Mouse (Mus musculus): Measurements from ENCODE around the gene Sspo.

Gene Sspo

DNA sequence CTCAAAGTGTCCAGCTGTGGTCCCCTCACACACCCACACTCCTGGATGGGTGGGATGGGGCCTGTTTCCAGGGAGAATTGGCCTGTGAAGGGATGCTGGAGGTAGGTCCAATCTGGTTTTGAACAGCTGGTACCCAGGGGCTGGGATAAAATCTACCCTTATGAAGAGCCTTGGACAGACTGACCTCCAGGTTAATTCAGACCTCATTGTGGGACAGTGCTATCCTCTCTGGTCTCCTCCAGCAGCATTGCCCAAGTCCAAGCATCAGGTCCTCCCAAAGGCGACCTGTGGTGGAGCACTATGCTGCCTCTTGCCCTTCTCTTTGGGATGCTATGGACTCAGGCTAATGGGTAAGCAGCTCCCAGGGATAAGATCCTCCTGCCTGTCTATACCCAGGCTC lies at the start of gene Sspo:
Gene Sspo, plus strand, starts transcription at position 301 of the 400 bp plus-strand sequence.
- no peak for DNase-seq (ENCODE audit: low spot score)

DNA sequence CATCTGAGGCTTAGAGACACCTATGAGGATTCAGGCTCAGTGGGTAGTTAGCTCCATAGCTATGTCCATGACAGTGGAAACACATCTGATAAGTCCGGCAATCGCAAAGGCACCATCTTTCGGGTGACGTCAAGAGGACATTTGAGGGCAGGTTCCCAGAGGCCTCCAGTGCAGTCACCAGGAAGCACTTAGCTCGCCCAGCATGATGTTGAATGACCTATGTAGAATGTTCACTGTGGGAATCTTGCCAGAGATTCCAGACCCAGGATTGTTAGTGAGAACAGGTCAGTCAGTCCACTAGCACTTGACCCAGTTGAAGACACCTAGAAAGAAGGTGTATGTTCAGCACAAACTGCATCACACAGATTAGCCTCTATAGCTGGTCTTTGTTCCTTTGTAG lies 48.1 kb upstream of the Sspo start:
- DNase-seq (ENCODE audit: low spot score) = no peak

DNA sequence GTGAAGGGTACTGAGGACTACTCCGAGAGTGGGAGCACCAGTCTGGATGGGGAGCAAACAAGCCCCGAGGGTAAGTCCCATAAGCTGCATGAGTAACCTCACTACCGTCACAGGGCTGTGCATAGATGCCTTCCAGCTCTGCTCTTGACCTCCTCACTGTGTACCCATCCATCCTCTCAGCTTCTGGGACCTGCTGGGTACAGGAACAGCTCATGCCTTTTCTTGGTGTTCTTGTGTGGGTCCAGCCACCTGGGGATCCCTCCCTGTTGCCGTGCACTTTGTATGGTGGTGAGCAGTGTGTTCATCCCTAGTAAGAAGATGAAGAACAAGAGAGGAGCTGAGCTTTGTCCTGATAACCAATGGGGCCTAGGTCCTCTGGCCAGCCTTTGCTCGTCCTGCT lies 44.0 kb upstream of the Sspo start:
- no peak for DNase-seq (ENCODE audit: low spot score)

DNA sequence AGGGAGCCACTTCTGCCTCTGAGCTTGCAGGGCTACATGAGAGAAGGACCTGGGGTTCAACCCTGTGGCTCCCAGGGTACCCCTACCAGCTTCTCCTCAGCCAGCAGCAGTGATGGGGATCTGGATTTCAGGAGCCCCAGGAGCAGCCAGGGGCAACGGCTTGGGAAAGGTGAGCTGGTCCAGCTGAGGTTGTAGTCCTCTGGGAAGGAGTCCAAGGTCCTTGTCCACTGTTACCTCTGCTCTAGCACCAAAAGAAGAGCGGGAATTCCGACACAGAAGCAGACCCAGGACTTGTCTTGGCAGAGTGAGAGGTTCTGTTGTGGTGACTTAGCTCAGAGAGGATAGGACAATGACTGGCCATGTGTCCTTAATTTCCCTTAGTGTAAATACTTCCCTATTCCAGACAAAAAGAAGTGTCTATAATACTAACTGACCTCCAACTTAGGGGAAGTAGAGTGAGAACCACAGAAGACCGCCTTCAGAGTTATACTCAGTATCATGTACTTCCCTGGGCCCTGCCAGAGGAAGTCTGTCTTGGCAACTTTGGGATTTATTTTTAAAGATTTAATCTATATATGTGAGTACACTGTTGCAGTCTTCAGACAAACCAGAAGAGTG lies 38.2 kb upstream of the Sspo start:
- DNase-seq (ENCODE audit: low spot score) = no peak

DNA sequence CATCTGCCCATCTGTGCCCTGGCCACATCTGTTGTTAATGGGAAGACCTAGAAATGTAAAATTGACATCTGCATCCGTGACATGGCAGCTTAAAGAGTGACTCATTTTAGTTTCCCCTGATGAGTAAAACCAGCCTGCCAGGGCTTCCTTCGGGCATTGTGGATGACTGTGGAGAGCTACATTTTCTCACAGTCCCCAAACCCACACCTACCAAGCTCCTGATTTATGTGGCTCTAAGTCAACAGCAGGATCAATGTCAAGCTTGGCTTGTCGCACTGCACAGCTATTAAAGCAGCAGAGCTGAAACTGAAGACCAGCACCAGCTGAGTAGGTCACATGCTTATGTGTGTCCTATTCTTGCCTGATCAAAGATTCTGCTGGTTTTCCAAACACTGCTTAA lies 37.5 kb upstream of the Sspo start:
- DNase-seq (ENCODE audit: low spot score) = no peak

DNA sequence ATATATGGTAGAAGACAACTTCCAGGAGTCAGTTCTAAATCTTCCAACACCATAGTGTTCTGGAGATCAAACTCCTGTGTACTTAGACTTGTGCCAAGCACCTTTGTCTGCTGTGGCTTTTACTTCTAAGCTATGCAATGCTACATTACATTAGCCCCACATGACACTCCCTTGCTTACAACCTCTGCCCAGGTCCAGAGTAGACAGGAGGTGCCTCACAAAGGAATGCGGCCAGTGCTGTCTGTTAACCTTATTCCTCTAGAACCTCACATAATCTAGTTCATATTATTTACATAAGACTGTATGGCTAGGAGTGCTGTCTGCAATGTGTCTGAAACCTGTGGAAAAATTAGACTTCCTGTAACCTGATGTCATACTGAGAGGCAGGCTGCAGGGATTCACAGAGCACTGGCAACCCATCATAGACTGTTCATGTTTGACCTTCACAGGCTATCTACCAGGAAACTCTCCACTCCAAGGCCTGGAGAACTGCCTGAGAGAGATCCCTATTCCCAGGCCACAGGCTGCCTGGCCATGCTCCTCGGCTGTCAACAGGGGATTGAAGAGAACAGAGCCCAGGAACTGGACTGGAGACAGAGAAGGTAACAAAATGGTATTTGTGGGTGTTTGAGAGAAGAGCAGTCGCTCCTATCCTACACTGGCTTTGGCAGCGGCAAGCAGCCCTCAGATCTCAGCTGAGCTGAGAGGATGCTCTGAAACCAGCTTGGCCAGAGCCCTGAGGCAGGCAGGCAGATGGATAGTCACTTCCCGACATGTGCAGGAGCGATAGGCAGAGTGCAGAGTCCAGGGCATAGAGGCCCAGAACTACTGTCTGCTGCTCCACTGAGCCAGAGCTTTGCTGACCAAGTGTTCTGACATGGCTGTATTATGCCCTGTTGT lies 36.6 kb upstream of the Sspo start:
- DNase-seq (ENCODE audit: low spot score) = no peak

DNA sequence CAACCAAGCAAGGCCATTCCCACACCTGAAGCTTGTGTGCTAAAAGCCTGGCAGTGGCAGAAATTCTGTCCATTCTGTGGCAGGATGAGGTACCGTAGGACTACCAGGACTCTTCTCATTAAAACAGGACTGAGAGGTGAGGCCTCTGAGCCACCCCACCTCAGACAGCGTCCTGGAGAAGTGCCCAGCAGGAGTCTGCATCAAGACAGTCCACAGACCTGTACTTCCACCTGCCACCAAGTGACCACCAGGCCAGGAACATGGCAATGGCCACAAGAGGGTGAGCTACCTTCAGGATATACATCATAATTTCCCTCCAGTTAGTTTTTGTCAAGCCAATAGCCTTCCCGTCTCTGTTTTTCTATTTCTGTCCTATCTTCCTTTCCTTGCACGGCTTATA lies 35.9 kb upstream of the Sspo start:
- no peak for DNase-seq (ENCODE audit: low spot score)

DNA sequence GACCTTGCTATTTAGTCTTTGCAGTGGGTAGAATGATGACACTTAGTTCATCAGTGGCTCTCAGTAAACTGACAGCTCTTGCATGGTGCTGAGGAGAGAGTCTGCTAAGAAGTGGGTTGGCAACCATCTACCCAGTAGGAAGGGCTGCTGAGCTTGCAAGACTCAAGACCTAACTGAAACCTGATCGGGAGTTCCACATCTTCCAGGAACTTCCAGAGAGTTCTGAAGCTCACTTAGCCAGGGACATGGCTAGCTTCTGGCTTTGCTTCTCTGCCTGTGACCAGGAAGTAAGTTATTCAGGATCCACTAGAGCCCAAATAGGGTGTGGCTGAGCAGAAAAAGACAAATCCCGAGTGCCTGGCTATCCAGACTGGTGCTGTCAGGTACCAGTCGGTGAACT lies 35.4 kb upstream of the Sspo start:
- DNase-seq (ENCODE audit: low spot score) = no peak

DNA sequence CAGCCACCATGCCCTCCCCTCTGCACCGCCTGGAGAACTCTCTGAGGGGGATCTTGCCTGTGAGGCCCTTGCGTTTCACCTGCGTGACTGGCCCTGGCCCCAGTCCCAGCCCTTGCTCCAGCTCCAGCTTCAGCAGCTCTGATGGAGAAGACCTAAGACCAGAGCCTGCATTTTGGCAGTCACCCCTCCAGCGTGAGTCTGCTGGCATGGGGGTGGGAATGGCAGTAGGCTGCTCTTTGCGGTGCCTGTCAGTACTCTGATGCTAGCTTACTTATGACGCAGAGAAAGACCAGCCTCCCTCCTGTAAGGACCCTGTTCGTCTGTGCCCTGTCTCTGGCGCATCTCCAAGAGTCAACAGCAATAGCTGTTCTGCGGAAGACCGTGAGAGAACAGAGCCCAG lies 34.9 kb upstream of the Sspo start:
- no peak for DNase-seq (ENCODE audit: low spot score)

DNA sequence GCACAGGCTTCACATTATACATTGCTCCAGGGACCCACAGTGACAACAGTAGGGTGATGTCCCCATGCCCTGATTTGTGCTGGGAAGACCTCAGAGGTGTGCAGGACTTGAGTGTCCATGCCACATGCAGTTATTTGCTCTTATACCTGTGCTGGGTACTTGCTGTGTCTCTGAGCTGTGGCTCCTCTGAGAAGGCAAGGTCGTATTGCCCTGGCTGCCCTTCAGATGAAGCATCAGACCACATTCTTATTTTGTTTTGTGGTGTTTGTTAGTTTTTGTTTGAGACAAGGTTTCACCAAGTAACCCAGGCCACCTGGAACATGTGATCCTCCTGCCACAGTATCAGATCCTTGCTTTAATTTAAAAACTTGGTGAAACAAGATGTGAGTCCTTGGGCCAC lies 33.1 kb upstream of the Sspo start:
- DNase-seq (ENCODE audit: low spot score) = no peak

DNA sequence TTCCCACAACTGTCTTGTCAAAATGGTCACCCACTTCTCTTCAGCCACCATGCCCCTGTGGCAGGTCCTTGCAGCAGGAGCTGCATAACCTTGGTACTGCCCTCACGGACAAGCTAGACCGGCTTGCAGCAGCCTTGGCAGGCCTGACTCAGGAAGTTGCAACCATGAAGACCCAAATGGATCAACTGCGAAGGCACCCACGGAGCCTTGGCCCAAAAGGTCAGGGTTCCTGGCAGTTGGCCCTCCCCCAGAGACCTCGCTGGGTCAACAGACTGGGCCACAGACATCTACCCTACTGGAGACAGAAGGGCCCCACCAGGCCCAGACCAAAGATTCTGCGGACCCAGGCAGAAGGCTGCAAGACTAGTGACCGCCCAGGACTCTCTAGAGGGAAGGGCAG lies 32.4 kb upstream of the Sspo start:
- no peak for DNase-seq (ENCODE audit: low spot score)

DNA sequence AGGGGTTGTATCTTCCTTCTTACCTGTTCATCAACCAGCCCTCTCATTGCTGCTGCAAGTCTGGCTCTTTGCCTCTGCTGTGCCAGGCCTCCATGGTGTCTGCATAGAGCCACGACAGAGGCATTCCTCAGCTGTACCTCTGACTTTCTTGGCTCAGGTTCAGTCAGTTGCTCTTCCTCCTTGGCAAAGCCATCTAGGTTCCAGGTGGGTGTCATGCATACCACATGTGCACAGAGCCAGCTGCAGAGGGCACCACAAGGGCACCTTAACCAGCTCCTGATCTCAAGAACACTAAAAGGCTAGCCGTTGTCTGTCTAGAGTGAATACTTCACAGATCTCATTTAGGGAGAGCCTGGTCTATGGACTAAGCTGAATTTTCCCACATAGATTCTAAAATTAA lies 31.5 kb upstream of the Sspo start:
- DNase-seq (ENCODE audit: low spot score) = no peak

DNA sequence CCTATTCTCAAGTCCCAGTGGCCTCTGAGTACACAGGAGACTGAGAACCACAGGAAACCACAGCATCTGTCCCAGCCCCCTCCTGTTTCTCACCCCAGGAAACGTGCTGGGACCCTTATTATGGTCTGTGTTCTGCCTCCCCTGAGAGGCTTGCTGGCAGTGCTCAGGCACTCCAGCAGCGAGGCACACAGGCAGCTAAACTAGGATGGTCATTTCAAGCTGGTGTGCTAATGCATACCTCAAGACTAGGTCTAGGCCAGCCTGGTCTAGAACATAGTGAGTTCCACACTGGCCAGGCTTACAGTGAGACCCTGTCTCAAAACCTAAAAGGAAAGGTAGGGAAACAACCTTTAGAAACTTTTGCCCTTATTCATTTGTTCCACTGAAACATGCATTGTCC lies 27.4 kb upstream of the Sspo start:
- no peak for DNase-seq (ENCODE audit: low spot score)

DNA sequence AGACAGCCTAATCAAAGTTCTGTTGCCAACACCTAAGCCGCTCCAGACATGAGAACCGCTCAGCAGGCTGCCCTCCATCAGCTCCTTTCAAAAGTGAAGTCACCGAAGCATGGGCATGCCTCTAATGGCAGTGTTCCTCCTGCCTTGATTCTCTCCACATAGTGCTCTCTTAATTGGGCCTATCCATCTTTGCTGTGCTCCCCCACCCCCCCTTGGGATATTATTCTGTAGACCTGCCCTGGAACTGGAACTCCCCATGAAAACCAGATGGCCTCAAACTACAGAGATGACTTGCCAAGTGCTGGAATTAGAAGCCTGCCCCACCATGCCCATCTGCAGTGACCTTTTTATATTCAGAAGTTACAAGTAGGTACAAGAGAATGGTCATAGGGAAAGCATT lies 24.7 kb upstream of the Sspo start:
- no peak for DNase-seq (ENCODE audit: low spot score)

DNA sequence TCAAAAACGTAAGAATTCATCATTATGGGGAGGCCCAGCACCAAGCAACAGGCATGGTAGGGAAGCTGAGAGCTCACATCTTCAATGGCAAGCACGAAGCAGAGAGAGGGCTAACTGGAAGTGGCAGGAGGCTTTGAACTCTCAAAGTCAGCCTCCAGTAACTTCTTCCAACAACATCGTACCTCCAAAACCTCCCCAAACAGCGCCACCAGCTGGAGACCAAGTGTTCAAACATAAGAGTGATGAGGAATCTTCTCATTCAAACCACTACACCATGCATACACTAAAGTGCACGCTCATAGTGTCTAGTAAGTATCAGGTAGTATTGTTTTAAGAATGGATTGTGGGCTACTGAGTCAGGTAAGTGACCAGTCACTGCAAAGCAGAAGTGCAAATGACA lies 24.0 kb upstream of the Sspo start:
- DNase-seq (ENCODE audit: low spot score) = no peak

DNA sequence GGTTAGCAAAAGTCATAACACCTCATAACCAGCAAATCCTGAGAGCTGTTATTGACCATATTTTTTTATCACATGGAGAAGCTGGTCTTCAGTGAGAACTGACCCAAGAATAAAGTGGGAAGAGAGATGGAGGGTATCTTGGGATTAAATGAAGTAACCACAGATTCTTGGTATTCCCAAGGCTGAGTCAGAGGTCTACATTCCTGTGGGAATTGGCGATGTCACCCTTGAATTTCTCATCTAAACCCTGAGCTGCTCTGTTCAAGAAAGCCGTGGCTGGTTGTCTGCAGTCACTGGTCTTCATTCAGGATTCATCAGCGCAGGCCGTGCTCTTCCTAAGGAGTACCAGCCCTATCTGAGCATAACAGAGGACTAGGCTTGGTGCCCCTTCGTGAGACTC lies 21.1 kb upstream of the Sspo start:
- no peak for DNase-seq (ENCODE audit: low spot score)

DNA sequence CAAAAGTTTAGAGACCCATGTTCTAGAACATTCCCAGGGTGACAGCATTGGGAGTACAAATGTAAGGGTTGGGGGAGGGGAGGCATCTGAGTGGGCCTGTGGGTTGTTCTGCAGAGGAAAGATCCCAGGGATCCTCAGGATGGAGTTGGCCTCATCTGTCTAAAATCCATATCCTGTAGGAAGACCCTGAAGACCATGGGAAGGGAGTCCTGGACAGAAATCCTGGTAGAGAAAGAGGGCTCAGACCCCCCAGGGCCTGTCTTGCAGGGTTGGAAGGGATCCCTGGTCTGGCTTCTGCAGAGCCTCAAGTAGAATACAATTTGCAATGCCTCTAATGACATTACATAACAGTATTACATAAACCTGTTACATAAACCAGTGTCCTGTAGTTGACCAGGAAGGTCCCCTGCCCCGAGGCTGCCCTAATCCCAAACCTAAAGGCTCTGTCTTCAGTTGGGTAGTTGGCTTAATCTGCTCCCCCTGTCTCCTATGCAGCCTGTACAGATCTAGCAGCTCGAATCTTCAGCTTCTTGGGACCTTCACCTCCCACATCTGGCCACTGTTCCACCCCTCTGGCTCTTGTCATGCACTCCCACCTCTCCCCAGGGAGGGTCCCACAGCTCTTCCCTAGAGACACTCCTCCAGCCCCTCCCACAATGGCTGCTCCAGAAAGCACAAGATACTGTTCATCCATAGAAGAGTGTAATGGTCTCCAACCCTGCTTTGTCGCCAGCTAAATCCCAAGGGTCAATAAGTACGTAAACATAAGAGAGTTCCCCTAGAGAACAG lies 19.1 kb upstream of the Sspo start:
- no peak for DNase-seq (ENCODE audit: low spot score)

DNA sequence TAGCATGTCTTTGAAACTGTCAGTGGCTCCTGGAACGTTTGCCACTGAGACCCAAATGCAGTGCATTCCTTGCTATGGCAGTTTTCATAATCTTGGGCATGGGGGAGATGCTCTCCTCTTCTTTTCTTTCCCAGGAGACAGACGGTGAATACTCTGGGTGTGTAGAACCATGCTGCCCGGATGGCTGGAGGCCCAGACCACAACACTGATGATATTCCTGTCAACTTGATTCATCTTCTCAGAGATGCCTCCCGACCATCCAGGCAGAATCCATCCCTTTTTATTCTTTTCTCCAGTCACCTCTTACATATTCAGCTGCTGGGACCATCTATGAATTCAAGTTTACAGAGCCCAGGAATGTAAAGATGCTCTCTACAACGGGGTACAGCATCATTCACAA lies 17.3 kb upstream of the Sspo start:
- no peak for DNase-seq (ENCODE audit: low spot score)

DNA sequence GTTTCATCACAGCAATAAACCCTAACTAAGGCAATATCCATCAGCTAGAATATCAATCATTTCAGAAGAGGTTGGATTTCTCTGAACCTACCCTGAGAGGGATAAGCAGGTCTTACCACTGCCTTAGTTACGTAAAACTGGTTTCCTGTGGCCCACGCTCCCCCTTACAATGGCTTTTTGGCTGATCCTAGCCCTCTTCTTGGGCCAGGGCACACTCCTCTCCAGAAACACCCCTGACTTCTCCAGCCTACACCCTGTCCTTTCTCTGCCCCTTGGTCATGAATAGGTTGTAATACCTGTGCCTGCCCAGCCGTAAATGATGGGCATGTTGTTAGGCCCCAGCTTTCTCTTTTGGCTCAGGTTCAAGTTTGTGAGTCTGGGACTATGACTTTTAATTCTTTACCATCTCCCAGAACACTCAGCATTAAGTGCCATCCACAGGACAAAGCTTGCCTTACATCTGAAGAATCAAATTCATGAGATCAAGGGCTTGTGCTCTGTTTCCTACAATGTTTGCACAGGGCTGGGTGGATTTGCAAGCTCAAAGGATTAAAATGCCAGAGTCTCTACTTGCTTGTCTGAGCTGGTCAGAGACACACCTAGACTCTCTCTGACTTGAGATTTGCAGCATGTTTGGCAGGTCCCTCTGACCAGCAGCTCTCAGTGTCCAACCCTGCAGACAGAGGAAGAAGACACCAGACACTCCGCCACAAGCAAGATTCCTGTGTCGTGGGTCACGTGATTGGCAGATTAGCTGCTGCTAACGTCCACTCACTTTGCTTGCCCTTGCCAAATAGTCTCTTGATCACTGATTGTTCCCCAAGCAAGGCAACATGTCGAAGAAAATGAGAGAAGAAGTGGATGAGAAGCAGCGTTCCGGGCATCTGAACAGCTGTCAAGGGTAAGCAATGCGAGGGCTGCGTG lies 14.9 kb upstream of the Sspo start:
- no peak for DNase-seq (ENCODE audit: low spot score)

DNA sequence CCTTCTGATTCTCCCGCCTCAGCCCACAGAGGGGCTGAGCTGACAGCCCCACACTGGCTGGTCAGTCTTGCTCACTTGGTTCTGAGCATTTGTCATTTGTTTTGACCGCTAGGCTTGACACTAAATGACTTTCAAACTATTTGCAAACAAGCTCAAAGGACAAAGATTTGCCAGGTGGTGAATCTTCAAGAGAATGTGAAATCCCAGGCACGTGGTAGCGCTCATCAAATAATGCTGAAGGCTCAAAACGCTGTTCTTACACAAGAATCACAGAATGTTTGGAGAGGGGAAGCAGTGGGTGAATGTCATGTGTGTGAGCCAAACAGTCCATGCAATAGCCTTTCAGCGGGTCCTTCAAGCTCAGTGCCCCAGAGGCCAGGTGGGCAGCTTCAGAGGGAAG lies 13.4 kb upstream of the Sspo start:
- no peak for DNase-seq (ENCODE audit: low spot score)

DNA sequence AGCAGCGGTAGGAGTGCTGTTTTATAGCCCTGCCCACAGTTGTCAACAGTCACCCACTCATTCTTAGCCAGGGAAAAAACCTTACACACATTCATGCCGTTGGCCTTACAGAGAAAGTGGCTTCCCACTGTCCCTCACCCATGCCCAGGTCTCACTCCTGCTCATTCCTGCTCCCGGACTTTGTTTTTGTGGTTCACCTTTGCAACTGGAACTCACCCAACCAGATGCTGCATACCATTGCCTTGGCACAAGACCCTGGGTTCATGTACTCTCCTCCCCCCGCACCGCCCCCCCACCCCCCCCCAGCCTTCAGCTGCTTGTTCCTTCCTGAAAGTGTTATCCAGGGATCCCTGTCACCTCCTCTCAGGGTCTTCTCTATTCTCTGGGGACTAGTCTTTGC lies 12.9 kb upstream of the Sspo start:
- DNase-seq (ENCODE audit: low spot score) = no peak
